Mouse (Mus musculus) liver, adult 2 months (tissue): ENCODE results near the gene Art4. TPM values are rescaled to one million over a fixed set of nuclear protein-coding genes. Genes with fewer than 3 reads are reported as not detected.
A peak's percentile ranks its signal among the peaks of the same experiment; 100 is the strongest.

Experiments used
- DNase-seq: peaks from one replicate; pipeline ENCODE4 v3.0.0-alpha.2; 2011; ENCODE audit warnings: low read depth, low spot score; ENCODE audit errors: extremely low read depth
- H3K27ac ChIP-seq: fragments of 200-500 bp; replicated peaks from 2 replicates; pipeline ENCODE4 v1.5.1; 2012; ENCODE audit warnings: low read depth, mild to moderate bottlenecking, control low read depth, inconsistent platforms, low read length; ENCODE audit not compliant: insufficient read depth
- H3K27me3 ChIP-seq: fragments of 200-500 bp; 2 replicates; pipeline ENCODE4 v1.6.1; 2012; ENCODE audit warnings: mild to moderate bottlenecking, moderate library complexity, low read length, inconsistent platforms; ENCODE audit not compliant: control insufficient read depth, insufficient read depth
- H3K36me3 ChIP-seq: fragments of 200-500 bp; 2 replicates; pipeline ENCODE4 v1.6.1; 2012; ENCODE audit warnings: low read length, inconsistent platforms; ENCODE audit not compliant: control insufficient read depth, insufficient read depth
- H3K4me1 ChIP-seq: fragments of 200-500 bp; 2 replicates; pipeline ENCODE4 v1.6.1; 2011; ENCODE audit warnings: low read length; ENCODE audit not compliant: control insufficient read depth, insufficient read depth
- H3K4me3 ChIP-seq: fragments of 200-500 bp; 2 replicates; pipeline ENCODE4 v1.5.1; 2011; ENCODE audit warnings: low read depth, mild to moderate bottlenecking, control low read depth, low read length, moderate library complexity; ENCODE audit not compliant: insufficient read depth
- H3K79me2 ChIP-seq: fragments of 200-500 bp; 2 replicates; pipeline ENCODE4 v1.6.1; 2012; ENCODE audit warnings: inconsistent platforms, mild to moderate bottlenecking, low read length, moderate library complexity; ENCODE audit not compliant: control insufficient read depth, insufficient read depth
- H3K9ac ChIP-seq: fragments of 200-500 bp; 2 replicates; pipeline ENCODE4 v1.6.1; 2012; ENCODE audit warnings: low read depth, mild to moderate bottlenecking, control low read depth, inconsistent platforms, low read length
- CTCF ChIP-seq: fragments of 200-500 bp; IDR thresholded peaks from 2 replicates; pipeline ENCODE4 v1.5.1; 2011; ENCODE audit warnings: low read depth, low read length, control low read depth
- POLR2A ChIP-seq: fragments of 200-500 bp; IDR thresholded peaks from 2 replicates; pipeline ENCODE4 v1.6.1; 2011; ENCODE audit warnings: low read length, control low read depth; ENCODE audit not compliant: insufficient read depth; ENCODE audit errors: extremely low read depth
- WGBS: fragments of 180-500 bp; shearing (Covaris S2); methylation state at CpG from one replicate; pipeline ENCODE4 v1.1.7; 2018; 5-methylcytosine and 5-hydroxymethylcytosine counted together
- polyA plus RNA-seq: library from polyadenylated mRNA; depleted of rRNA; stranded (reverse); fragments of >200 nt; gene quantifications from 2 replicates; pipeline ENCODE4 v1.2.3, GENCODE M21; 2012
- total RNA-seq: library from RNA; depleted of rRNA; stranded (reverse); fragments of >200 nt; gene quantifications from 2 replicates; pipeline ENCODE4 v1.2.3, GENCODE M21; 2014

Art4 gene
- total and polyA plus RNA-seq, 2 experiments: 0.93 to 1.8 TPM

DNA sequence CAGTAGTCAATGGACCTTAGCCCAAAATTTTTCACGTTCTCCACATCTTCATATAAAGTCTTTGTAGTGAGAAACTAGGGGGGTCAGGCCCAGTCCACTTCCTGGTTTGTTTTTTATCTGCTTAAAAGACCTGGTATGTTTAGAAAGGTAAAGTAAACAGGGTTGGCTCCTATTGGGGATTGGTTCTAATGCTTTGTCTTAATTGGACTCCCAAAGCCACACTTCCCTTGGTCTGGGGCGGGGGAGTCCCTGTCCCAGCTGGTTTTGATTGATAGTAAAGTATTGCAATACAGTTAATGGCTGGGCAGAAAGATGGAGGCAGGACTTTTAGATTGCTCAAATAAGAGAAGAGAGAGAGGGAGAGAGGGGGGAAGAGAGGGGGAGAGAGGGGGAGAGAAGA, 43.5 kb upstream of the Art4 start:
- TF ChIP-seq CTCF: no peak
- no peak for TF ChIP-seq POLR2A
- H3K9ac ChIP-seq: no peak overlapping the region
- H3K4me3 ChIP-seq: no peak overlapping the region
- H3K79me2 ChIP-seq: no peaks in the 10 kb centered on the region
- H3K27me3 ChIP-seq: no peaks in the 10 kb centered on the region
- H3K27ac ChIP-seq: no peak overlapping the region
- 82% methylated on average over 2 of the region's 2 CpGs for WGBS
- no peaks in the 10 kb centered on the region; the same call in 1 of the 2 replicates for H3K4me1 ChIP-seq
- no peaks in the 10 kb centered on the region for H3K36me3 ChIP-seq
- no peak for DNase-seq

DNA sequence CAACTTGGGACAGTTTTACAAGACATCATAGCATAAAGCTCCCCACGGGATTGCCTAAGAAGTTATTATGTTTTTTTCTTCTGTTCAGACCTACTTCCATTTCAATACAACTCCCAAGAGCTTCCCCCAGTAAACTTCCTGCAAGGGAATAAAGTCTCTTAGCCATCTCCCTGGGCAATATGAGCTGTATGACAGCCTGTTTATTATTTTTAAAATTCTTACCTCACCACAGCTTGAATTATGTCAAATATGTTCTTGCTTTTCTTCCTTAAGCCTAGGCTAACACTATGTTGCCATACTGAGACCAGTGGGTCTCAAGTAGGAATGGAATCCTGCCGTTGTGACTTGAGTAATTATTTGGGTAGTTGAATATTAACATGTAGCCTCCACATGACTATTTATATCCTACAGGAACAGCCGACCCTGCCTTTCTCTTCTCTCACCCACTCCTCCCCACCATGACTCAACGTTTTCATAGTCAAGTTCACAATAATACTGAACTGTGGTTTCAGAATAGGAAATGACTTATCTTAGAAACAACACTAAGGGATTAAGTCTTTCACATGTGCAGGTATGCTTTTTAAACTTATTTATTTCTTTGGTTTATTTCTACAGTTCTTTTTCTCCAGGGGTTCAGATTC, 43.0 kb upstream of the Art4 start:
- Histone ChIP-seq H3K4me3 (no peak overlapping the region), H3K27me3 (no peaks in the 10 kb centered on the region), H3K36me3 (no peaks in the 10 kb centered on the region), H3K27ac (no peak overlapping the region), H3K9ac (no peak overlapping the region), H3K79me2 (no peaks in the 10 kb centered on the region), H3K4me1 (no peaks in the 10 kb centered on the region; the same call in 1 of the 2 replicates)
- no peak for DNase-seq
- TF ChIP-seq POLR2A (no peak), CTCF (no peak)
- 30% methylated on average over 4 of the region's 4 CpGs for WGBS

DNA sequence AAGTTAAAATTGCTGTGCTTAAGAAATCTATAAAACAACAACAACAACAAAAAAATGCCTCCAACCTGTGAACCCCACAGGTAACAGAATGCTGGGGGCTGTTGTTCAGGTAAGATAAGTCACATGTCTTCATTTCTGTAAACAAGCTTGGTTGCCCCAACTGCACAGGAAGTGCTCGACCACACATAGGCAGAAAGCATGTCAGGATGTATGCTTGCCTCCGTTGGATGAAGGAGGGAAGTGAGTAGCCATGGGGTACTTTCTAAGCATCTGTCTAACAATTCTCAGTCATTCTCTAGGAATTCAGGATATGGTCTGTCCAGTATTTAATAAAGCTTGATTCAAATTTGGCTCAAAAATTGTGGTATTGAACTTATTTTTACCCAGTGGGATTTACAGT, 41.4 kb upstream of the Art4 start:
- Histone ChIP-seq H3K4me3 (no peak overlapping the region), H3K36me3 (no peaks in the 10 kb centered on the region), H3K4me1 (peaks cover 2% of the 10 kb centered on the region), H3K27ac (no peak overlapping the region), H3K79me2 (no peaks in the 10 kb centered on the region), H3K27me3 (no peaks in the 10 kb centered on the region), H3K9ac (no peak overlapping the region)
- 78% methylated on average over 2 of the region's 2 CpGs for WGBS
- no peak for DNase-seq
- TF ChIP-seq CTCF (no peak), POLR2A (no peak)

- H3K4me3 ChIP-seq: no peak overlapping the region
- H3K27me3 ChIP-seq: no peaks in the 10 kb centered on the region
- 21% methylated on average over 4 of the region's 4 CpGs for WGBS
- DNase-seq: peak; percentile 38
- no peak overlapping the region for H3K9ac ChIP-seq
- H3K79me2 ChIP-seq: no peaks in the 10 kb centered on the region
- TF ChIP-seq POLR2A: no peak
- TF ChIP-seq CTCF: no peak
- no peaks in the 10 kb centered on the region for H3K36me3 ChIP-seq
- peaks cover 2% of the 10 kb centered on the region for H3K4me1 ChIP-seq
- H3K27ac ChIP-seq: no peak overlapping the region
Observed at GRCm38 (mm10) chr6:136898222-136898621, 40.7 kb upstream of the Art4 start.

DNA sequence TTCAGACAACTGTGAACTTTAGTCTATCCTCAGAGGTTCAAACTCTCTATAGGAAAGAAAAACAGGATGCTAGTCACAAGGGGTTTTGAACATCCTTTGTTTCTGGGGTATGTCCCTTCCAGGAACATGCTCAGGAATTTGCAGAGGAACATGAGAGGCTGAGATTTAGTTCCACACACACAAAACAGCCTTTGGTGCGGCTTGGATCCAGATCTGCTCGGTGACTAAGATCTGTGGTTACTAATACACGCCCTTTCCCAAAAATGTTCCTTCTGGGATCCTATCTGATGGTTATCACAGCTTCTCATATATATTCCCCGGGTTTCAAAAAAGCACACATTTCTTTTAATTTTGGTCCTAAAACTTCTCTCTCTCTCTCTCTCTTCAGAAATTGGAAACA, 40.3 kb upstream of the Art4 start:
- H3K79me2 ChIP-seq: no peaks in the 10 kb centered on the region
- H3K27ac ChIP-seq: no peak overlapping the region
- DNase-seq: no peak
- no peak for TF ChIP-seq CTCF
- no peak for TF ChIP-seq POLR2A
- no peak overlapping the region for H3K9ac ChIP-seq
- WGBS: 76% methylated on average over 4 of the region's 4 CpGs
- H3K36me3 ChIP-seq: no peaks in the 10 kb centered on the region
- peaks cover 2% of the 10 kb centered on the region for H3K4me1 ChIP-seq
- H3K4me3 ChIP-seq: no peak overlapping the region
- H3K27me3 ChIP-seq: no peaks in the 10 kb centered on the region

DNA sequence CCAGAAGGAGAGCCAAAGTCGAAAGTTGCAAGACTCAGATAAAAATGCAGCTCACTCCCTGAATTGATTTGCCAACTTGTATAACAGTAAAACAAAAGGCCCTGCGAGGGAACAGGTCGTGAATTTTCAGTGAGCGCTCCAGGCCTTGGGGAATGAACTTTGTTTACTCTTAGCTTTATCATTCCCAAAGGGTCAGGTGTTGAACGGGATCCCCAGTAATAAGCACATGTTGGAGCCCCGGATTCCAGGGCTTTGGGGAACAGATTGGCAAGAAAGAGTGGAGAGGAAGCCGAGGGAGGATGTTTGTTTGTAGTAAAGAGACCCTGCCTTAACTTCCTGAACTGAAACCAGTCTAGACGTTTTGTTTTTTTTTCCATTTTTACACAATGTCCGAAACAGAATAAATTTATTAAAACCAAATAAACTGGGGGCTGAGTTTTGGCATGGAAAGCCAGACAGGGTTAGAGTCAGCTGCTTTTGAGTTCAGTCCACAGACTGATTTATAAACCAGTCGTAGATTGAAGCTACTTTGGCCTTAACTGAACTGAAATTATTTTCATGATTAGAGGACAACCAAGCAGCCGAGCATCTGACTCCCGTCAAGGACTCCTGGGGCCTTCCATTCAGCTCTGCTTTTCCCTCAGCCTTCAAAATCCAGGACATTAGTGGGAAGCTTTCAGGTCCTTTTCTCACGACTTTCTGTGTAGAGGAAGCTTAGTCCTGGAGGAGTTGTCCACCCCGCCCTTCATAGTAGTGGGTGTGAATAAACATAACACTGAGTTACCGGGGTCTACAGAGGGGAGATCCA, 37.2 kb upstream of the Art4 start:
- H3K79me2 ChIP-seq: no peaks in the 10 kb centered on the region
- no peaks in the 10 kb centered on the region for H3K27me3 ChIP-seq
- 51% methylated on average over 15 of the region's 15 CpGs for WGBS
- no peak overlapping the region for H3K4me3 ChIP-seq
- no peaks in the 10 kb centered on the region for H3K36me3 ChIP-seq
- peaks cover 2% of the 10 kb centered on the region for H3K4me1 ChIP-seq
- H3K9ac ChIP-seq: no peak overlapping the region
- TF ChIP-seq POLR2A: no peak
- TF ChIP-seq CTCF: no peak
- DNase-seq: no peak
- peak overlapping the region; percentile 63 for H3K27ac ChIP-seq
